Mouse (Mus musculus) CH12.LX (cell line): ENCODE results near the gene Lrriq4. TPM values are rescaled to one million over a fixed set of nuclear protein-coding genes. Genes with fewer than 3 reads are reported as not detected.

ENCODE experiments used
- DNase-seq: peaks from one replicate; pipeline ENCODE4 v3.0.0-alpha.2; 2013; ENCODE audit errors: extremely low read depth
- H3K27ac ChIP-seq: 2 replicates; pipeline ENCODE4 v1.5.1; 2012; ENCODE audit warnings: low read depth, mild to moderate bottlenecking, control low read depth, moderate library complexity; ENCODE audit not compliant: insufficient read depth
- H3K27me3 ChIP-seq: replicated peaks from 2 replicates; pipeline ENCODE3; 2012; ENCODE audit warnings: inconsistent platforms
- H3K36me3 ChIP-seq, 2 experiments: replicated peaks in 1 of 2; 2 replicates each; pipeline versions ENCODE3 to v1.6.1; 2012; ENCODE audit warnings: inconsistent platforms in 1 of 2, low read length in 1 of 2, mild to moderate bottlenecking in 1 of 2, mixed read lengths in 1 of 2, moderate library complexity in 1 of 2; ENCODE audit not compliant: control insufficient read depth in 1 of 2, insufficient read depth in 1 of 2
- H3K4me1 ChIP-seq, 2 experiments: 2 replicates each; pipeline ENCODE4 v1.6.1; 2012; ENCODE audit warnings: inconsistent platforms in 1 of 2, moderate library complexity in 1 of 2; ENCODE audit not compliant: insufficient read depth in 2 of 2, control insufficient read depth in 1 of 2
- H3K4me2 ChIP-seq: 2 replicates; pipeline ENCODE4 v1.6.1; 2012; ENCODE audit warnings: low read depth, mild to moderate bottlenecking, control low read depth; ENCODE audit not compliant: poor library complexity, insufficient read depth, severe bottlenecking
- H3K4me3 ChIP-seq, 3 experiments: fragments of 150-350 bp in 1 of 3; sonication (generic) in 1 of 3; replicated peaks in 1 of 3; 2 replicates each; pipeline versions ENCODE3 to v1.5.1; 2011 to 2012; ENCODE audit warnings: low read depth in 2 of 3, low read length in 2 of 3, mild to moderate bottlenecking in 2 of 3, moderate library complexity in 2 of 3, control low read depth in 1 of 3, improper control_type of control experiment in 1 of 3, inconsistent platforms in 1 of 3, mixed read lengths in 1 of 3; ENCODE audit not compliant: poor library complexity in 1 of 3
- H3K79me2 ChIP-seq: replicated peaks from 2 replicates; pipeline ENCODE4 v1.6.1; 2012; ENCODE audit warnings: mild to moderate bottlenecking, moderate library complexity; ENCODE audit not compliant: control insufficient read depth, poor library complexity, insufficient read depth, severe bottlenecking; ENCODE audit errors: extremely low read depth
- H3K9ac ChIP-seq: 2 replicates; pipeline ENCODE4 v1.6.1; 2012; ENCODE audit warnings: low read depth, mild to moderate bottlenecking, control low read depth, moderate library complexity; ENCODE audit not compliant: insufficient read depth
- H3K9me3 ChIP-seq: replicated peaks from 2 replicates; pipeline ENCODE3; 2012; ENCODE audit warnings: low read length, inconsistent platforms, mixed read lengths
- BHLHE40 ChIP-seq: IDR thresholded peaks from 2 replicates; pipeline ENCODE4 v1.6.1; 2011; ENCODE audit warnings: mild to moderate bottlenecking, low read depth, low read length, improper control_type of control experiment
- CHD1 ChIP-seq: IDR thresholded peaks from 2 replicates; pipeline ENCODE4 v1.6.1; 2012; ENCODE audit warnings: low read depth, low read length, improper control_type of control experiment, inconsistent platforms
- CHD2 ChIP-seq: IDR thresholded peaks from 2 replicates; pipeline ENCODE4 v1.6.1; 2011; ENCODE audit warnings: low read length, improper control_type of control experiment
- CTCF ChIP-seq, 2 experiments: IDR thresholded peaks in 1 of 2; conservative IDR thresholded peaks in 1 of 2; 2 replicates each; pipeline ENCODE4 v1.5.1; 2011 to 2012; ENCODE audit warnings: low read depth in 2 of 2, low read length in 2 of 2, improper control_type of control experiment in 1 of 2, inconsistent platforms in 1 of 2, mild to moderate bottlenecking in 1 of 2, moderate library complexity in 1 of 2
- E2F4 ChIP-seq: IDR thresholded peaks from 2 replicates; pipeline ENCODE4 v1.6.1; 2011; ENCODE audit warnings: low read depth, low read length, improper control_type of control experiment; ENCODE audit not compliant: insufficient replicate concordance
- ELF1 ChIP-seq: IDR thresholded peaks from 2 replicates; pipeline ENCODE4 v1.6.1; 2014; ENCODE audit warnings: low read depth, mild to moderate bottlenecking, inconsistent platforms, low read length, improper control_type of control experiment
- EP300 ChIP-seq: IDR thresholded peaks from 2 replicates; pipeline ENCODE4 v1.6.1; 2011; ENCODE audit warnings: low read length, improper control_type of control experiment
- ETS1 ChIP-seq: conservative IDR thresholded peaks from 2 replicates; pipeline ENCODE4 v1.6.1; 2012; ENCODE audit warnings: low read depth, mild to moderate bottlenecking, inconsistent platforms, low read length, improper control_type of control experiment, moderate library complexity
- GABPA ChIP-seq: IDR thresholded peaks from 2 replicates; pipeline ENCODE4 v1.6.1; 2012; ENCODE audit warnings: low read depth, low read length, improper control_type of control experiment, inconsistent platforms; ENCODE audit not compliant: insufficient replicate concordance
- HCFC1 ChIP-seq: IDR thresholded peaks from 2 replicates; pipeline ENCODE4 v1.6.1; 2012; ENCODE audit warnings: low read depth, mild to moderate bottlenecking, inconsistent platforms, low read length, improper control_type of control experiment
- IRF4 ChIP-seq: IDR thresholded peaks from 2 replicates; pipeline ENCODE4 v1.6.1; 2014; ENCODE audit warnings: low read depth, mild to moderate bottlenecking, inconsistent platforms, low read length, improper control_type of control experiment
- JUN ChIP-seq: IDR thresholded peaks from 2 replicates; pipeline ENCODE4 v1.6.1; 2011; ENCODE audit warnings: low read depth, mild to moderate bottlenecking, low read length, improper control_type of control experiment, moderate library complexity; ENCODE audit not compliant: insufficient read depth
- JUND ChIP-seq: conservative IDR thresholded peaks from 2 replicates; pipeline ENCODE4 v1.6.1; 2011; ENCODE audit warnings: low read depth, low read length, improper control_type of control experiment
- KAT2A ChIP-seq: IDR thresholded peaks from 2 replicates; pipeline ENCODE4 v1.6.1; 2012; ENCODE audit warnings: low read length, improper control_type of control experiment, inconsistent platforms; ENCODE audit not compliant: insufficient replicate concordance
- MAFK ChIP-seq: IDR thresholded peaks from 2 replicates; pipeline ENCODE4 v1.6.1; 2011; ENCODE audit warnings: low read length, improper control_type of control experiment; ENCODE audit not compliant: insufficient replicate concordance
- MAX ChIP-seq: IDR thresholded peaks from 2 replicates; pipeline ENCODE4 v1.6.1; 2011; ENCODE audit warnings: low read length, improper control_type of control experiment
- MAZ ChIP-seq: IDR thresholded peaks from 2 replicates; pipeline ENCODE4 v1.6.1; 2012; ENCODE audit warnings: low read depth, mild to moderate bottlenecking, inconsistent platforms, low read length, improper control_type of control experiment, moderate library complexity
- MEF2A ChIP-seq: IDR thresholded peaks from 2 replicates; pipeline ENCODE4 v1.6.1; 2014; ENCODE audit warnings: low read depth, mild to moderate bottlenecking, inconsistent platforms, low read length, improper control_type of control experiment, borderline replicate concordance
- MXI1 ChIP-seq: IDR thresholded peaks from 2 replicates; pipeline ENCODE4 v1.6.1; 2011; ENCODE audit warnings: mild to moderate bottlenecking, low read depth, low read length, improper control_type of control experiment
- MYC ChIP-seq: IDR thresholded peaks from 2 replicates; pipeline ENCODE4 v1.6.1; 2011; ENCODE audit warnings: low read depth, mild to moderate bottlenecking, improper control_type of control experiment, low read length
- NELFE ChIP-seq: IDR thresholded peaks from 2 replicates; pipeline ENCODE4 v1.6.1; 2011; ENCODE audit warnings: low read depth, low read length, improper control_type of control experiment
- NRF1 ChIP-seq: IDR thresholded peaks from 2 replicates; pipeline ENCODE4 v1.6.1; 2014; ENCODE audit warnings: low read depth, mild to moderate bottlenecking, inconsistent platforms, low read length, improper control_type of control experiment, moderate library complexity
- PAX5 ChIP-seq: IDR thresholded peaks from 2 replicates; pipeline ENCODE4 v1.6.1; 2012; ENCODE audit warnings: low read length, inconsistent platforms, mixed read lengths
- POLR2A ChIP-seq: IDR thresholded peaks from 2 replicates; pipeline ENCODE4 v1.6.1; 2011; ENCODE audit warnings: low read depth, mild to moderate bottlenecking, improper control_type of control experiment, low read length
- POLR2AphosphoS2 ChIP-seq: IDR thresholded peaks from 2 replicates; pipeline ENCODE4 v1.6.1; 2011; ENCODE audit warnings: low read depth, low read length, improper control_type of control experiment
- RAD21 ChIP-seq: IDR thresholded peaks from 2 replicates; pipeline ENCODE4 v1.6.1; 2011; ENCODE audit warnings: low read depth, mild to moderate bottlenecking, low read length, improper control_type of control experiment, moderate library complexity
- RCOR1 ChIP-seq: conservative IDR thresholded peaks from 2 replicates; pipeline ENCODE4 v1.6.1; 2012; ENCODE audit warnings: low read depth, mild to moderate bottlenecking, inconsistent platforms, low read length, improper control_type of control experiment
- SIN3A ChIP-seq: IDR thresholded peaks from 2 replicates; pipeline ENCODE4 v1.6.1; 2012; ENCODE audit warnings: low read length, improper control_type of control experiment, inconsistent platforms
- SMC3 ChIP-seq: IDR thresholded peaks from 2 replicates; pipeline ENCODE4 v1.6.1; 2011; ENCODE audit warnings: low read depth, low read length, improper control_type of control experiment
- TBP ChIP-seq: conservative IDR thresholded peaks from 2 replicates; pipeline ENCODE4 v1.6.1; 2011; ENCODE audit warnings: low read depth, low read length, improper control_type of control experiment
- TCF12 ChIP-seq: IDR thresholded peaks from 2 replicates; pipeline ENCODE4 v1.6.1; 2014; ENCODE audit warnings: low read depth, mild to moderate bottlenecking, inconsistent platforms, low read length, improper control_type of control experiment
- UBTF ChIP-seq: IDR thresholded peaks from 2 replicates; pipeline ENCODE4 v1.6.1; 2012; ENCODE audit warnings: low read depth, mild to moderate bottlenecking, inconsistent platforms, low read length, improper control_type of control experiment, moderate library complexity
- USF1 ChIP-seq: IDR thresholded peaks from 2 replicates; pipeline ENCODE4 v1.6.1; 2014; ENCODE audit warnings: low read depth, mild to moderate bottlenecking, inconsistent platforms, low read length, improper control_type of control experiment
- USF2 ChIP-seq: conservative IDR thresholded peaks from 2 replicates; pipeline ENCODE4 v1.6.1; 2011; ENCODE audit warnings: low read depth, low read length, improper control_type of control experiment
- ZC3H11A ChIP-seq: IDR thresholded peaks from 2 replicates; pipeline ENCODE4 v1.6.1; 2012; ENCODE audit warnings: low read depth, mild to moderate bottlenecking, inconsistent platforms, low read length, improper control_type of control experiment
- ZKSCAN1 ChIP-seq: IDR thresholded peaks from 2 replicates; pipeline ENCODE4 v1.6.1; 2012; ENCODE audit warnings: low read depth, inconsistent platforms, low read length, improper control_type of control experiment, borderline replicate concordance
- ZMIZ1 ChIP-seq: IDR thresholded peaks from 2 replicates; pipeline ENCODE4 v1.6.1; 2012; ENCODE audit warnings: low read depth, mild to moderate bottlenecking, inconsistent platforms, low read length, improper control_type of control experiment
- ZNF384 ChIP-seq: IDR thresholded peaks from 2 replicates; pipeline ENCODE4 v1.6.1; 2012; ENCODE audit warnings: low read depth, low read length, improper control_type of control experiment, inconsistent platforms
- dilution Hi-C: fragments of 300-500 bp; cut with MboI; formaldehyde crosslinking; loops from 2 replicates; pipeline ENCODE4 v1.14.3; 2020; ENCODE audit warnings: low sequenced_read_pairs; ENCODE audit not compliant: extremely low pct_unique_long_range_greater_than_20kb, extremely low pct_ligation_motif_present
- in situ Hi-C: fragments of 300-500 bp; cut with MboI; formaldehyde crosslinking; loops from 3 replicates; pipeline ENCODE4 v1.14.3; 2019; ENCODE audit warnings: low sequenced_read_pairs, low pct_ligation_motif_present, low pct_unique_long_range_greater_than_20kb, mixed read lengths
- polyA plus RNA-seq: library from polyadenylated mRNA; unstranded; fragments of >175 nt; gene quantifications from 2 replicates; pipeline ENCODE4 v1.2.1, GENCODE M21; 2012; ENCODE audit warnings: low read depth; ENCODE audit not compliant: insufficient read length
- total RNA-seq, 2 experiments: library from RNA; depleted of rRNA; stranded (reverse); fragments of 300-350 nt in 1 of 2; fragments of >200 nt in 1 of 2; gene quantifications; 2 replicates each; pipeline ENCODE4 v1.2.3; 2012 to 2014

Lrriq4 gene
- total and polyA plus RNA-seq, 3 experiments, result not detected

DNA sequence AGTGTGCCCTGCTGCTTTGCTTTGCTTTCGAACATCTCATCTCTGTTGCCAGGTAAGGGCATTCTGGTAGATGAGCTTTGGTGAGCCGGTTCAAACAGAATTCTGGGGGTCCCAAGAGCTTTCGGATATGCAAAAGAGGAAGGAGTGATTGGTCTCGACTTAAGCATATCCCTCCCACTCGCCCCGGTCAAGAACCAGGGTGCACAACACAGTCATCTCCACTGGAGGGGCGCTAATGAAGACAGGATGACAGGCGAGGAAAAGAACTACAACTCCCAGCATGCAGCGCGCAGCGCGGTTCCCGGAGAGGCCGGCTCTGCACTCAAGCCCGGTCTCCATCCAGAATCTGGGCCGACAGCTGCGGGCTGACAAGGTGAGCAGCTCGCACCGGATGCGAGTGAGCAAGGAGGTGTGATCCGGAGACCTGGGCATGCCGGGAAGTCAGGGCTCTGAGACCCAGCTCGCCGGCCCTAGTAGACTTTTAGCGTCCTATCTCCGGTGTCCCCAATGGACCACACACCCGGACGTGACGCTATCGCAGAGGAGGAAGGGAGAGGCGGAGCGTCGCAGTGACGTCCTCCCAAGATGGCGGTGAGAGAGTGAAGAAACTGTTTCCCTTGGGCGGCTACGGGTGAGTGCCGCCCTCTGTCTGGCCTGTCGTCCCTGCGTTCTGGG is 42.1 kb upstream of the Lrriq4 start, which contains the start of gene Mynn:
Gene Mynn, plus strand, starts transcription at position 1 of the 675 bp plus-strand sequence.
- peak within 1 kb of the TSS; percentile 69 for H3K9ac ChIP-seq
- H3K4me1 ChIP-seq, result peaks cover 6 to 40% of the 10 kb centered on the region in 2 experiments
- TF ChIP-seq USF2 (no peak), GABPA (peak; percentile 33; the same call in 1 of the 2 replicates), ZNF384 (no peak), POLR2AphosphoS2 (0 out of 2 replicates have a peak, but pooled peaks have one; percentile 28), BHLHE40 (no peak), NELFE (peak; percentile 69), RCOR1 (no peak), UBTF (0 out of 2 replicates have a peak, but pooled peaks have one; percentile 50), MXI1 (no peak; the same call in 1 of the 2 replicates), POLR2A (peak; percentile 71), ZC3H11A (no peak), PAX5 (no peak), MYC (no peak), HCFC1 (peak; percentile 96), ZMIZ1 (no peak), MEF2A (no peak), ETS1 (no peak), RAD21 (no peak; the same call in 1 of the 2 replicates), CTCF (conservative IDR thresholded peaks at IDR 0.05 in 1 of 2, IDR thresholded peaks at IDR 0.05 in 1 of 2; ENCODE audit: low read depth in 2 of 2, low read length in 2 of 2) (peak in 1 of 2 experiments; percentile 65; a peak in 2 of 4 replicates), CHD2 (peak; percentile 51), JUND (no peak), MAFK (0 out of 2 replicates have a peak, but pooled peaks have one; percentile 11), MAZ (no peak), JUN (no peak), IRF4 (peak; percentile 55), ELF1 (peak; percentile 72), MAX (no peak), SMC3 (no peak), E2F4 (peak; percentile 56; the same call in 1 of the 2 replicates), KAT2A (peak; percentile 87; the same call in 1 of the 2 replicates), EP300 (no peak), SIN3A (peak; percentile 41; the same call in 1 of the 2 replicates), TBP (no peak; the same call in 1 of the 2 replicates), TCF12 (no peak; the same call in 1 of the 2 replicates), ZKSCAN1 (no peak), USF1 (no peak), CHD1 (no peak; the same call in 1 of the 2 replicates), NRF1 (0 out of 2 replicates have a peak, but pooled peaks have one; percentile 35)
- H3K79me2 ChIP-seq, result peaks cover 30% of the 10 kb centered on the region
- no peaks in the 10 kb centered on the region for H3K9me3 ChIP-seq
- peak within 1 kb of the TSS; percentile 62 to 94 (median 77) for H3K4me3 ChIP-seq
- H3K4me2 ChIP-seq, result peak within 1 kb of the TSS; percentile 80
- DNase-seq, result peak; percentile 99
- H3K36me3 ChIP-seq, result peaks cover 11 to 21% of the 10 kb centered on the region in 2 experiments
- dilution Hi-C loops, result no loop called here
- peak within 1 kb of the TSS; percentile 96 for H3K27ac ChIP-seq
- H3K27me3 ChIP-seq, result no peaks in the 10 kb centered on the region
- in situ Hi-C loops, result no loop called here
